Mouse (Mus musculus) stomach, postnatal 0 days (tissue): ENCODE measurements at regions not wholly inside any gene's neighbourhood (a gene's known extent, or its start where the extent isn't known, plus 50 kb on each side); places are given as distances from the start of the nearest gene placed in this dataset.

ENCODE experiments used
- ATAC-seq: fragments of 200-750 bp; cut with Nextera tagmentation; 2 replicates; pipeline ENCODE4 v1.8.0; 2017; ENCODE audit not compliant: low FRiP score, low TSS enrichment
- DNase-seq: peaks from one replicate; pipeline ENCODE4 v3.0.0-alpha.2; 2016; ENCODE audit warnings: low spot score
- H3K27ac ChIP-seq: fragments of 300-500 bp; sonication (generic); replicated peaks from 2 replicates; pipeline ENCODE4 v1.5.1; 2014; ENCODE audit warnings: mild to moderate bottlenecking, control low read depth
- H3K27me3 ChIP-seq: fragments of 300-500 bp; sonication (generic); 2 replicates; pipeline ENCODE4 v1.6.1; 2014; ENCODE audit warnings: low read length; ENCODE audit not compliant: control insufficient read depth, insufficient read depth
- H3K36me3 ChIP-seq: fragments of 300-500 bp; sonication (generic); 2 replicates; pipeline ENCODE4 v1.6.1; 2014; ENCODE audit warnings: low read length, mixed read lengths; ENCODE audit not compliant: control insufficient read depth, insufficient read depth
- H3K4me1 ChIP-seq: fragments of 300-500 bp; sonication (generic); replicated peaks from 2 replicates; pipeline ENCODE4 v1.6.1; 2014; ENCODE audit warnings: antibody characterized with exemption; ENCODE audit not compliant: control insufficient read depth, insufficient read depth
- H3K4me2 ChIP-seq: fragments of 300-500 bp; sonication (generic); replicated peaks from 2 replicates; pipeline ENCODE4 v1.6.1; 2014; ENCODE audit warnings: low read depth, mild to moderate bottlenecking, control low read depth, moderate library complexity
- H3K4me3 ChIP-seq: fragments of 300-500 bp; sonication (generic); 2 replicates; pipeline ENCODE4 v1.5.1; 2014; ENCODE audit warnings: low read depth, low read length, control low read depth
- H3K9ac ChIP-seq: fragments of 300-500 bp; sonication (generic); 2 replicates; pipeline ENCODE4 v1.6.1; 2014; ENCODE audit warnings: mild to moderate bottlenecking, low read length, control low read depth, mixed read lengths
- H3K9me3 ChIP-seq: fragments of 300-500 bp; sonication (generic); 2 replicates; pipeline ENCODE4 v1.6.1; 2016; ENCODE audit warnings: low read length; ENCODE audit not compliant: control insufficient read depth
- CTCF ChIP-seq: IDR thresholded peaks from 2 replicates; pipeline ENCODE4 v1.5.1; 2016; ENCODE audit warnings: antibody characterized with exemption, low read depth, mild to moderate bottlenecking, moderate library complexity
- EP300 ChIP-seq: optimal IDR thresholded peaks from 2 replicates; pipeline ENCODE3; 2016; ENCODE audit warnings: antibody characterized with exemption
- WGBS: fragments of 180-500 bp; shearing (Covaris S2); extraction: QIAGEN DNeasy Blood & Tissue Kit; methylation state at CpG from one replicate; pipeline ENCODE4 v1.1.7; 2014; 5-methylcytosine and 5-hydroxymethylcytosine counted together

DNA sequence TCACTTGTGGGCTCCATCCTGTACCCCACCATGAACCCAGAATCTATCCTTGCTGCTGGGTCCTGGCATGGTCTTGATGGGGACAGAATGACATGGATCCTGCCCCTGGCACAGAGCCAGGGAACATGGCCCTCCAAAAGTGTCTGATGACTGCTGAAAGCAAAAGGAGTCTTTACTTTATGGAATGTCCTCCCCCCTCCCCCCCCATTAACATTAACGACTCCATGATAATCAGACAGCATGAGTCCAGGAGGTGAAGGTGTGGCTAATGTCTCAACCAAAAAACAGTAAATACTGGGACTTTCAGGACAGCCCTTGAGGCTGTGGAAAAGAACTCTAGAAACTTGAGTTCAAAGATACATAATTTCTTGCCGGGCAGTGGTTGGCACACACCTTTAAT is 133.9 kb upstream of the Spin1 start:
- no peak overlapping the region for H3K9ac ChIP-seq
- no peak for ATAC-seq
- no peak overlapping the region for H3K27ac ChIP-seq
- H3K4me3 ChIP-seq, result no peak overlapping the region
- no peak overlapping the region for H3K4me2 ChIP-seq
- TF ChIP-seq CTCF, result no peak
- TF ChIP-seq EP300, result no peak
- no peaks in the 10 kb centered on the region for H3K36me3 ChIP-seq
- 83% methylated on average over 2 of the region's 2 CpGs for WGBS
- no peak for DNase-seq
- no peaks in the 10 kb centered on the region for H3K9me3 ChIP-seq
- no peaks in the 10 kb centered on the region for H3K4me1 ChIP-seq
- H3K27me3 ChIP-seq, result no peaks in the 10 kb centered on the region

DNA sequence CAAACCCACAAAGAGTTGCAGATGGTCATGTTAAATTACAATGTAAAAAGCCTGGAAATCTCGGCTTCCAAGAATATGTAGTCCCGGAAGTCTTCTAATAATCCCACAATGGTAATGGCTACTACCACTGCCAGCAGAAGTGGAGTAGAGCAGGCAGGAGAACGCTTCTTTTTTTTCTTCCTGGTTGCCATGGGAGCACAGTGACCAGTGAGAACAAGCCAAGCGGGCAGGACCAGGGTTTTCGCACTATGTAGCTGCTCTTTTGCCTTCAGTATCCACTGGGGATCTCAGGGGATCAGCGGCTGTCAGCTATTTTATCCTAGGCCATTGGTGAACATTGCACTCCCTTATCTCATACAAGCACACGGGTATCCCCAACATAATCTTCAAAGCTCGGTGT is 127.3 kb upstream of the Spin1 start:
- Histone ChIP-seq H3K9me3 (no peaks in the 10 kb centered on the region), H3K4me3 (no peak overlapping the region), H3K9ac (no peak overlapping the region), H3K27me3 (no peaks in the 10 kb centered on the region), H3K4me1 (no peaks in the 10 kb centered on the region), H3K27ac (no peak overlapping the region), H3K4me2 (no peak overlapping the region), H3K36me3 (no peaks in the 10 kb centered on the region)
- no peak for DNase-seq
- TF ChIP-seq EP300 (no peak), CTCF (no peak)
- ATAC-seq, result no peak
- 66% methylated on average over 8 of the region's 8 CpGs for WGBS

DNA sequence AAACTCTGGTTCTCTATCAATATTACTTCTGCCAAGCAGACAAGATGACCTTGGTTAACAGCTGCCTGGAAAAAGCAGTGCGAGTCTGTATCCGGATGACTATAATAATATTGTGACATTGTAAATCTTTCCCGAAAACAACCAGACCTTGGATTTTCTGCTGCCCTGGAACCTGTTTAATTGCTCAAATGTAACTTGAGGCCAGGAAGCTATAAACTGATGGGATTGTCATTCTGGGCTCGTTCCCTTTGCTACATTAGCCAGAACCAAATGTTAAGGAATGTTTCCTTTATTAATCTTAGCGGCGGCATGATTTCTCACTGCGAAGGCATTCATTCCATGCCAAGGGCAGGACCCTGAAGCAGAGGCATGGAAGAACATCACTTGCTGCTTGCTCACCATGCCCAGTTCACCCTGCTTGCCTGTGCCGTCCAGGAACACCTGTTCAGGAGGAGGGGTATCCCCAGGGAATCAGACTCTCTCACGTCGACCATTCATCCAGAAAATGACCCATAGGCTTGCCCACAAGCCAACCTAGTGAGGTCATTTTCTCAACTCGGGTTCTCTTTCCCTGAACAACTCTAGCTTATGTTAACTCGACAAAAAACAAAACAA is 125.3 kb upstream of the Spin1 start:
- no peaks in the 10 kb centered on the region for H3K36me3 ChIP-seq
- no peak overlapping the region for H3K27ac ChIP-seq
- ATAC-seq (no peak), DNase-seq (no peak)
- no peaks in the 10 kb centered on the region for H3K4me1 ChIP-seq
- no peaks in the 10 kb centered on the region for H3K27me3 ChIP-seq
- WGBS, result 47% methylated on average over 12 of the region's 12 CpGs
- H3K9ac ChIP-seq, result no peak overlapping the region
- no peak overlapping the region for H3K4me3 ChIP-seq
- TF ChIP-seq CTCF (no peak), EP300 (no peak)
- no peaks in the 10 kb centered on the region for H3K9me3 ChIP-seq
- no peak overlapping the region for H3K4me2 ChIP-seq

DNA sequence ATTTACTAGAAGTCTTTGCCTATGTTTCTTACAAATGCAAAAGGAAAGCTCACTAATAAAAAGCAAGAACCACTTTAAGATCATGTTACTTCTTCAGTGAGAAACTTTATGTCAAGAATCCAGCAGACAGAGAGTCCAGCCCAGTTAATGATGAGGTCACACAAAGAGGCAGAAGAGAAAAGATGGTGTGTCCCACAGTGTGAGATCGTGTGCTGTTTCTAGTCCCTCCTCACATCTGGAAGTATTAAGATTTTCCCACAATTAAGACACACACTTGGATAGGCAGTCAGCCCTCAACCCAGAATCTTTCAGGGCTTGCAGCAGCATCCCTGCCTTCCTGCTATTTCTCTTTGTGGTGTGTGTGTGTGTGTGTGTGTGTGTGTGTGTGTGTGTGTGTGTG is 118.7 kb upstream of the Spin1 start:
- H3K4me2 ChIP-seq, result no peak overlapping the region
- DNase-seq, result no peak
- H3K27ac ChIP-seq, result no peak overlapping the region
- H3K4me1 ChIP-seq, result no peaks in the 10 kb centered on the region
- TF ChIP-seq EP300 (no peak), CTCF (no peak)
- no peaks in the 10 kb centered on the region for H3K9me3 ChIP-seq
- no peak for ATAC-seq
- 45% methylated on average over 1 of the region's 1 CpGs for WGBS
- no peaks in the 10 kb centered on the region for H3K27me3 ChIP-seq
- H3K4me3 ChIP-seq, result no peak overlapping the region
- H3K9ac ChIP-seq, result no peak overlapping the region
- H3K36me3 ChIP-seq, result no peaks in the 10 kb centered on the region

DNA sequence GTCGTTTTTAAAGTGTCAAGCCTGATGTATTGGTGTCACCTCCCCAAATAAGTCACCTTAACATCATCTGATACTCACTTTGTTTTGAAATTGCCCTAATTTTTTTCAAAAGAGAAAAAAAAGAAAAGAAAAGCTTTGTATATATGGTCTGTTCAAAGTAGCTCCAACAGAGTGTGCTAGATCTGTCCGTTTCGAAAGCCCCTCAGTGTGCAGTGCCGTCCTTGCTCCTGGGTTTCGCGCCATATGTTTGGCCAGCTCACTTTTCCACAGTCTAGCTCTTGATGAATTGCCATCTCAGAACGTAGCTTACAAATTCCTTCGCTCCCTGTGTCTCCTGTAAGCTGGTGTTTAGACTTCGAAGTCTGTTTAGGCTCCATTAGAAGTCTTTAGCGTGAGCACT is 117.7 kb upstream of the Spin1 start:
- Histone ChIP-seq H3K27ac (no peak overlapping the region), H3K9me3 (no peaks in the 10 kb centered on the region), H3K36me3 (no peaks in the 10 kb centered on the region), H3K9ac (no peak overlapping the region), H3K27me3 (no peaks in the 10 kb centered on the region), H3K4me3 (no peak overlapping the region), H3K4me2 (no peak overlapping the region), H3K4me1 (no peaks in the 10 kb centered on the region)
- DNase-seq (no peak), ATAC-seq (no peak)
- WGBS, result 39% methylated on average over 10 of the region's 10 CpGs
- TF ChIP-seq EP300 (no peak), CTCF (no peak)

DNA sequence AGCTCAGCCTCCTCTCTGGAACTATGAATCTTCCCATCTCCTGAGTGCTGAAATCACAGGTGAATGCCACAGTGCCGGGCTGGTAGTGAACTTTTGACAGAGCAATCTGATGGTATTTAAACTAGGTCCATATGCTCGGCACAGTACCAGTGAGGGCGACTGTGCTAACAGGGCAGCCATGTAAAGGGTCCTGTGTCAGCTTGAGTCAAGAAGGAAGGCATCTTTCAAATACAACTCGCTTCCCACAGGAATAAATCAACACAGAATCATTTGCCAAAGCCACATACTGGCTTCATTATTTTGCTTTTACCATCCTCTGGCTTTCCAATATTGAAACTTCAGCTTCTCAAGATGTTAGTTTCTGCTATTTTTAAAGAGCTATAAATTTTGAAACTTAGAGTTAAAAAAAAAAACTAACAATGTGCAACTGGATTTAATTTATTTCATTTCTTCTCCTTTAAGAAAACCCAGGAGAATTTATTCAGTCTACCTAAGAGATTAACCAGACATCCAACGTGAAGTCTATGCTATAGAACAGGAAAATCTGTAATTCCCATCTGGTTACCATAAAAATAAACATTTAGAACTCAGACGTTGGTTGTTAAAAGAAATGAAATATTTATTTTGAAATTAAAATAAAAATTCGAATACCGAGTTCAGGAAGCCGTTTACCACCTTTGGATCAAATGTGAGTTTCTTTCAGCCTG is 108.8 kb upstream of the Spin1 start:
- no peak for TF ChIP-seq CTCF
- Histone ChIP-seq H3K36me3 (no peaks in the 10 kb centered on the region), H3K4me1 (no peaks in the 10 kb centered on the region), H3K27me3 (no peaks in the 10 kb centered on the region), H3K27ac (no peak overlapping the region), H3K9ac (no peak overlapping the region), H3K9me3 (no peaks in the 10 kb centered on the region), H3K4me3 (no peak overlapping the region), H3K4me2 (no peak overlapping the region)
- ATAC-seq, result no peak
- no peak for DNase-seq
- 65% methylated on average over 9 of the region's 9 CpGs for WGBS
